Mouse (Mus musculus): ENCODE data around the gene Vipr1.

The Vipr1 gene

DNA sequence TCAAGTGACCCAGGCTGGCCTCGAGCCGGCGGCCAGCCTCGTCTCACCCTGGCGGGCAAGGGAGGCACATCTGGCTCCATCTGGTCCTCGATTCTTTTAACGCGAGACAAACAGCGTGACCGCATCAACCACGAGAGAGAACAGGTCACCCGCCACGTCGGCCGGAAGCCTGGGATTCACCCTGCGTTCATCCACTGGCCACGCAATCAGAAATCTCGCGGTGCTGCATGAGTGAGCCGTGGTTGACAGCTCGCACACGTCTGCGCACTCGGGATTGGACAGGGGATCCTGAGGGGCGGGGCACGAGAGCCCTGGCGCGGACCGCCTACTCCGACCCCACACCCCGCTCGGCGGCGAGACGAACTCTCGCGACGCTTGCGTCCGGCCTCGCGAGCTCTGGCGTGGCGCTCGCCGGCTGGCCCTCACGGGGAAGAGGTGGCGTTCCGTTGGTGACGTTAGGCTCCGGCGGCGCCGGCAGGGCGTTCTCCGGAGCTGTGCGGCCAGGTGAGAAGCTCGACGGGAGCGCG lies 76.3 kb downstream of the Vipr1 start, which contains the start of gene Nktr:
TSS of gene Nktr (plus strand) at position 378 of the 527 bp plus-strand sequence.
- DNase-seq (ENCODE audit: low spot score) = peak; percentile 99

DNA sequence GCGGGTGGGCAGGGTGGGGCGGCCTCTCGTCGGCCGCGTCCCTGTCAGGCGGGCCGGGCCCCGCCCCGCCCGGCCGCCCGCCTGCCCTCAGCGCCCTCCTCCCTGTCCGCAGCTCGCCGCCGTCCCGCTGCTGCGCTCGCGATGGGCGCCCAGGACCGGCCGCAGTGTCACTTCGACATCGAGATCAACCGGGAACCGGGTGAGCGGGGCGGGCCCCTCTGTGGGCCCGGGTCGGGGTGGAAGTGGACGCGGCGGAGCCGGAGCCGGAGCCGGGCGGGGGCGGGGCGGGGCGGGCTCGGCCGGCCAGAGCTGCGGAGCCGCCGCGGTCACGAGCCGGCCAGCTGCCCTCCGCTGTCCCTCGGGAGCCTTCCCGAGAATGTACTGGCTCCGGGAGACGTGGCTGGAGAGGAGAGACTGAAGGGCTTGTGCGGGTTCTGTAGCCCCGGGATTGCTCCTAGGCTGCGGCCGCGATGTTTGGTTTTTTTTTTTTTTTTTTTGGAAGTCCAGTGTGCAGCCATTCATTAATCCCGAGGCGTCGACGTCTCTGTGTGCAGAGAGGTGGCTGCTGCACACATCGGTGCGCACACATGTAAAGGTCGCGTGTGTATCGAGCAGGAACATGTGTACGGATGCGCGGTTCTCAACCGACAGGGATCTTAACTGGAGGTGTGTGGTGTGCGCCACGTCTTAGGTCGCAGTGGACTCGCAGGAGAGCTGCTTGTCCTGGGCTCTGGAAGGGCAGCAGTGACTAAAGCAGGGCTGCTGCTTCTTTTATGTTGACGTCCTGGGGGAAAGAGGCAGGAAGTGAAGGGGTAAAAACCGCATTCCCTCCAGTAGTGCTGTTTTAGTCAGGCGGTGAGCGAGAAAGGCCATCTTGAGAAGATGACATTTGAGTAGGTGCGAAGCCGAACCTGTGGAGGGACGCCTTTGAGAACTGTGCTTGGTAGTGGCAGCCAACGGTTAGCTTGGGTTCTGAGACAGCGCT lies 77.1 kb downstream of the Vipr1 start:
- DNase-seq (ENCODE audit: low spot score) = peak; percentile 62
